Mouse (Mus musculus): ENCODE measurements around the gene Krt72.

DNA sequence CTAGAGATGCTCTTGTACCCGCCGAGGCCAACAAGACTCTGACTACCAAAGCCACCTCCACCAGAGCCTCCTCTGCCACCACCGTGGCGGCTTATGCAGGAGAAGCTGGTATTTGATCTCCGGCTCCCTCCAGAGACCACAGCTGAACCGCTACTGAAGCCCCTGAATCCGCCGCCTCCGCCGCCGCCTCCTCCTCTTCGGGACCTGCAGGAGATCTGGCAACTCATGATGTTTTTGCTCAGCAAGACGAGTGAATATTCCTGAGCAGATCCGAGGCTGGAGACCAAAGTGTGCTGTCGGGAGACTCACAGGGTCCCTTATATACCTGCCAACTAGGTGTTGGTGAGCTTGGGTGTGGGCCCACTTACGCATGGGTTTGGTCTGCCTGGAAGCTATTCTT lies 31.6 kb upstream of the Krt72 start, which contains the start of gene Krt2:
- no peak for TF ChIP-seq POLR2A (IDR thresholded peaks at IDR 0.05; ENCODE audit: extremely low read depth, insufficient read depth, low read length)
- no peak for TF ChIP-seq CTCF (IDR thresholded peaks at IDR 0.05; ENCODE audit: extremely low read depth, insufficient read depth, low read length)
